In genomic region chr17:9068859-9069602, GRCm38 (mm10) we compare ENCODE assay signal across 26 mouse cellular contexts.
DNase-seq lines count a peak whose midpoint lies in the region; ATAC-seq and TF ChIP-seq lines count a peak whose summit lies in the region.
"Had no signal": no experiment of that assay in that cellular context is flagged by ENCODE, and none has a peak within 500 bp of the region (broad histone marks: within the 10 kb centered on the region; RNA-seq: fewer than 3 reads in every experiment).

No protein-coding gene starts in this region.

- WGBS in forebrain, embryonic 15.5 days = 63% methylated on average over 5 of the region's 5 CpGs
- 88% methylated on average over 5 of the region's 5 CpGs for WGBS in forebrain, embryonic 13.5 days
- WGBS in stomach, postnatal 0 days = 80% methylated on average over 5 of the region's 5 CpGs

- ATAC-seq in forebrain, embryonic 15.5 days (replicated peaks) = 0 out of 2 replicates have a peak, but pooled peaks have one; percentile 57
- no peak; the same call in 1 of the 2 replicates for ATAC-seq in forebrain, embryonic 13.5 days
- ATAC-seq in stomach, postnatal 0 days (ENCODE audit: low FRiP score, low TSS enrichment) = no peak
- ATAC-seq: intestine, postnatal 0 days; Patski had no signal

- H3K9me3 ChIP-seq in forebrain, embryonic 15.5 days = no peaks in the 10 kb centered on the region
- H3K9me3 ChIP-seq in forebrain, embryonic 13.5 days (replicated peaks) = no peaks in the 10 kb centered on the region
- H3K9me3 ChIP-seq in stomach, postnatal 0 days (ENCODE audit: control insufficient read depth, low read length) = no peaks in the 10 kb centered on the region
- H3K9me3 ChIP-seq: embryonic facial prominence, embryonic 10.5 days; embryonic facial prominence, embryonic 13.5 days; G1E; hindbrain, embryonic 12.5 days; hindbrain, embryonic 15.5 days had no signal

- peaks cover 3% of the 10 kb centered on the region; the same call in 1 of the 2 replicates for H3K4me1 ChIP-seq in forebrain, embryonic 15.5 days
- no peaks in the 10 kb centered on the region for H3K4me1 ChIP-seq in forebrain, embryonic 13.5 days
- no peaks in the 10 kb centered on the region for H3K4me1 ChIP-seq in stomach, postnatal 0 days (replicated peaks; ENCODE audit: control insufficient read depth, insufficient read depth)
- H3K4me1 ChIP-seq: embryonic facial prominence, embryonic 10.5 days; embryonic facial prominence, embryonic 13.5 days; hindbrain, embryonic 12.5 days; hindbrain, embryonic 15.5 days had no signal

- no peaks in the 10 kb centered on the region for H3K27me3 ChIP-seq in forebrain, embryonic 15.5 days
- H3K27me3 ChIP-seq in forebrain, embryonic 13.5 days = no peaks in the 10 kb centered on the region
- H3K27me3 ChIP-seq in stomach, postnatal 0 days (ENCODE audit: control insufficient read depth, insufficient read depth, low read length) = no peaks in the 10 kb centered on the region
- H3K27me3 ChIP-seq: embryonic facial prominence, embryonic 13.5 days; hindbrain, embryonic 12.5 days; hindbrain, embryonic 15.5 days; Patski had no signal

- no peaks in the 10 kb centered on the region for H3K36me3 ChIP-seq in forebrain, embryonic 15.5 days
- H3K36me3 ChIP-seq in forebrain, embryonic 13.5 days (ENCODE audit: poor library complexity, severe bottlenecking) = no peaks in the 10 kb centered on the region
- H3K36me3 ChIP-seq in stomach, postnatal 0 days (ENCODE audit: control insufficient read depth, insufficient read depth, low read length) = no peaks in the 10 kb centered on the region
- H3K36me3 ChIP-seq: embryonic facial prominence, embryonic 10.5 days; embryonic facial prominence, embryonic 13.5 days; G1E; hindbrain, embryonic 12.5 days; hindbrain, embryonic 15.5 days had no signal

- DNase-seq in layer of hippocampus, postnatal 10 days (ENCODE audit: low spot score in 2 of 2) = peak; percentile 9 to 26
- DNase-seq in layer of hippocampus, adult 2 months (ENCODE audit: low spot score in 2 of 2) = no peak
- DNase-seq in brain, embryonic 14.5 days (ENCODE audit: low read depth) = peak; percentile 68
- DNase-seq in stomach, postnatal 0 days (ENCODE audit: low spot score) = no peak
- DNase-seq: adrenal gland, postnatal 10 days; adrenal gland, postnatal 36 days; B cell, adult 2 months; cerebellum, adult 11-12 months; cerebellum, adult 8-10 months; cerebellum, postnatal 10 days; cerebellum, postnatal 36 days; embryo, embryonic 11 days; gastrocnemius, adult 2 months; gastrocnemius, postnatal 14 days; heart, adult 11 months had no signal

- peak overlapping the region; percentile 23 for H3K27ac ChIP-seq in forebrain, embryonic 15.5 days (replicated peaks)
- H3K27ac ChIP-seq in forebrain, embryonic 13.5 days = no peak overlapping the region
- H3K27ac ChIP-seq in layer of hippocampus, adult 2 months = no peak overlapping the region
- no peak overlapping the region for H3K27ac ChIP-seq in stomach, postnatal 0 days (replicated peaks)
- H3K27ac ChIP-seq: embryonic facial prominence, embryonic 10.5 days; embryonic facial prominence, embryonic 13.5 days; gastrocnemius, adult 2 months; hindbrain, embryonic 12.5 days; hindbrain, embryonic 15.5 days had no signal

- TF ChIP-seq CTCF in layer of hippocampus, adult 2 months (conservative IDR thresholded peaks at IDR 0.05) = no peak
- no peak for TF ChIP-seq CTCF in brain, embryonic 14.5 days (IDR thresholded peaks at IDR 0.05; ENCODE audit: borderline replicate concordance, extremely low read depth, insufficient read depth, insufficient read length)
- TF ChIP-seq CTCF in stomach, postnatal 0 days (IDR thresholded peaks at IDR 0.05; ENCODE audit: low read depth) = no peak

- H3K4me3 ChIP-seq in forebrain, embryonic 15.5 days = no peak overlapping the region
- no peak overlapping the region for H3K4me3 ChIP-seq in forebrain, embryonic 13.5 days
- no peak overlapping the region for H3K4me3 ChIP-seq in layer of hippocampus, adult 2 months
- H3K4me3 ChIP-seq in stomach, postnatal 0 days (ENCODE audit: low read depth, low read length) = no peak overlapping the region
- H3K4me3 ChIP-seq: embryonic facial prominence, embryonic 10.5 days; embryonic facial prominence, embryonic 13.5 days; erythroblast, embryonic 14.5 days; gastrocnemius, adult 2 months; hindbrain, embryonic 12.5 days; hindbrain, embryonic 15.5 days had no signal

- H3K9ac ChIP-seq in forebrain, embryonic 15.5 days (replicated peaks) = no peak overlapping the region
- H3K9ac ChIP-seq in forebrain, embryonic 13.5 days = no peak overlapping the region
- H3K9ac ChIP-seq in stomach, postnatal 0 days (ENCODE audit: low read length) = no peak overlapping the region
- H3K9ac ChIP-seq: embryonic facial prominence, embryonic 13.5 days; hindbrain, embryonic 12.5 days; hindbrain, embryonic 15.5 days had no signal

- no peak for TF ChIP-seq EP300 in stomach, postnatal 0 days (optimal IDR thresholded peaks at IDR 0.05)

- no peak for TF ChIP-seq POLR2A in brain, embryonic 14.5 days (IDR thresholded peaks at IDR 0.05; ENCODE audit: borderline replicate concordance, extremely low read depth, insufficient read depth, insufficient read length, poor library complexity, severe bottlenecking)

- H3K4me2 ChIP-seq in forebrain, embryonic 15.5 days (replicated peaks) = no peak overlapping the region
- no peak overlapping the region for H3K4me2 ChIP-seq in forebrain, embryonic 13.5 days
- no peak overlapping the region for H3K4me2 ChIP-seq in stomach, postnatal 0 days (replicated peaks; ENCODE audit: low read depth)
- H3K4me2 ChIP-seq: embryonic facial prominence, embryonic 13.5 days; heart, embryonic 11.5 days; hindbrain, embryonic 12.5 days; hindbrain, embryonic 15.5 days had no signal

Comparison
In these comparisons a context has a peak if more than half of its experiments do, and no peak if none do; other contexts are left out.
1. DNase-seq: peak in layer of hippocampus, postnatal 10 days (2 of 2) and brain, embryonic 14.5 days (single experiment); none in layer of hippocampus, adult 2 months (0 of 2) and stomach, postnatal 0 days (single experiment).